Mouse (Mus musculus) CD4-positive naive resting alpha-beta T cell, adult 76 days (primary cell): Measurements from ENCODE around the gene Satb1. TPM values are rescaled to one million over a fixed set of nuclear protein-coding genes. Genes with fewer than 3 reads are reported as not detected.

Experiments
- total RNA-seq: library from RNA; stranded (reverse); gene quantifications from one replicate; pipeline ENCODE4 v1.2.4, GENCODE M21; 2023

Gene Satb1
- total RNA-seq: 1,637 TPM

GRCm38 (mm10) chr17:51832900-51833577 is at the start of gene Satb1:
Satb1 (minus strand) TSS chr17:51833290.

